Mouse (Mus musculus): ENCODE data around the gene Tlk1.

Tlk1 gene

GRCm38 (mm10) chr2:70764734-70765133 lies 60.8 kb downstream of the Tlk1 start:
- Histone ChIP-seq H3K36me3 (ENCODE audit: insufficient read depth, low read length) (peaks cover 25% of the 10 kb centered on the region), H3K4me3 (replicated peaks; ENCODE audit: low read length) (no peak overlapping the region), H3K4me1 (replicated peaks; ENCODE audit: low read depth, low read length) (no peaks in the 10 kb centered on the region), H3K9me3 (ENCODE audit: low read length) (no peaks in the 10 kb centered on the region), H3K27me3 (ENCODE audit: insufficient read depth, low read length) (no peaks in the 10 kb centered on the region)
- TF ChIP-seq CTCF (conservative IDR thresholded peaks at IDR 0.05; ENCODE audit: low read length) (no peak), NANOG (IDR thresholded peaks at IDR 0.05; ENCODE audit: borderline replicate concordance, low read length) (no peak), POU5F1 (IDR thresholded peaks at IDR 0.05; ENCODE audit: borderline replicate concordance, low read length) (no peak)

GRCm38 (mm10) chr2:70762741-70763140 lies 62.8 kb downstream of the Tlk1 start:
- Histone ChIP-seq H3K27me3 (ENCODE audit: insufficient read depth, low read length) (no peaks in the 10 kb centered on the region), H3K36me3 (ENCODE audit: insufficient read depth, low read length) (peaks cover 18% of the 10 kb centered on the region; the same call in 1 of the 2 replicates), H3K4me3 (replicated peaks; ENCODE audit: low read length) (no peak overlapping the region), H3K9me3 (ENCODE audit: low read length) (no peaks in the 10 kb centered on the region), H3K4me1 (replicated peaks; ENCODE audit: low read depth, low read length) (no peaks in the 10 kb centered on the region)
- TF ChIP-seq NANOG (IDR thresholded peaks at IDR 0.05; ENCODE audit: borderline replicate concordance, low read length) (no peak), POU5F1 (IDR thresholded peaks at IDR 0.05; ENCODE audit: borderline replicate concordance, low read length) (no peak), CTCF (conservative IDR thresholded peaks at IDR 0.05; ENCODE audit: low read length) (no peak)

GRCm38 (mm10) chr2:70752149-70752548 lies 73.4 kb downstream of the Tlk1 start:
- TF ChIP-seq CTCF (conservative IDR thresholded peaks at IDR 0.05; ENCODE audit: low read length) (no peak), POU5F1 (IDR thresholded peaks at IDR 0.05; ENCODE audit: borderline replicate concordance, low read length) (no peak), NANOG (IDR thresholded peaks at IDR 0.05; ENCODE audit: borderline replicate concordance, low read length) (no peak)
- H3K36me3 ChIP-seq (ENCODE audit: insufficient read depth, low read length) = peaks cover 70% of the 10 kb centered on the region
- no peaks in the 10 kb centered on the region for H3K27me3 ChIP-seq (ENCODE audit: insufficient read depth, low read length)
- no peak overlapping the region for H3K4me3 ChIP-seq (replicated peaks; ENCODE audit: low read length)
- H3K4me1 ChIP-seq (replicated peaks; ENCODE audit: low read depth, low read length) = no peaks in the 10 kb centered on the region
- no peaks in the 10 kb centered on the region for H3K9me3 ChIP-seq (ENCODE audit: low read length)

GRCm38 (mm10) chr2:70751655-70752054 lies 73.9 kb downstream of the Tlk1 start:
- H3K36me3 ChIP-seq (ENCODE audit: insufficient read depth, low read length) = peaks cover 73% of the 10 kb centered on the region
- no peak for TF ChIP-seq CTCF (conservative IDR thresholded peaks at IDR 0.05; ENCODE audit: low read length)
- TF ChIP-seq NANOG (IDR thresholded peaks at IDR 0.05; ENCODE audit: borderline replicate concordance, low read length) = no peak
- TF ChIP-seq POU5F1 (IDR thresholded peaks at IDR 0.05; ENCODE audit: borderline replicate concordance, low read length) = no peak
- no peaks in the 10 kb centered on the region for H3K27me3 ChIP-seq (ENCODE audit: insufficient read depth, low read length)
- no peak overlapping the region for H3K4me3 ChIP-seq (replicated peaks; ENCODE audit: low read length)
- no peaks in the 10 kb centered on the region for H3K9me3 ChIP-seq (ENCODE audit: low read length)
- no peaks in the 10 kb centered on the region for H3K4me1 ChIP-seq (replicated peaks; ENCODE audit: low read depth, low read length)

- TF ChIP-seq CTCF (conservative IDR thresholded peaks at IDR 0.05; ENCODE audit: low read length) (no peak), POU5F1 (IDR thresholded peaks at IDR 0.05; ENCODE audit: borderline replicate concordance, low read length) (no peak), NANOG (IDR thresholded peaks at IDR 0.05; ENCODE audit: borderline replicate concordance, low read length) (no peak)
- Histone ChIP-seq H3K36me3 (ENCODE audit: insufficient read depth, low read length) (peaks cover 88% of the 10 kb centered on the region), H3K27me3 (ENCODE audit: insufficient read depth, low read length) (no peaks in the 10 kb centered on the region), H3K4me1 (replicated peaks; ENCODE audit: low read depth, low read length) (peaks cover 5% of the 10 kb centered on the region; the same call in 1 of the 2 replicates), H3K4me3 (replicated peaks; ENCODE audit: low read length) (no peak overlapping the region), H3K9me3 (ENCODE audit: low read length) (no peaks in the 10 kb centered on the region)
These were observed 82.9 kb downstream of the Tlk1 start for GRCm38 (mm10) chr2:70742588-70742987.

GRCm38 (mm10) chr2:70741901-70742300 lies 83.6 kb downstream of the Tlk1 start:
- Histone ChIP-seq H3K27me3 (ENCODE audit: insufficient read depth, low read length) (no peaks in the 10 kb centered on the region), H3K9me3 (ENCODE audit: low read length) (no peaks in the 10 kb centered on the region), H3K4me3 (replicated peaks; ENCODE audit: low read length) (no peak overlapping the region), H3K4me1 (replicated peaks; ENCODE audit: low read depth, low read length) (peaks cover 5% of the 10 kb centered on the region; the same call in 1 of the 2 replicates), H3K36me3 (ENCODE audit: insufficient read depth, low read length) (peaks cover 89% of the 10 kb centered on the region)
- no peak for TF ChIP-seq CTCF (conservative IDR thresholded peaks at IDR 0.05; ENCODE audit: low read length)
- no peak for TF ChIP-seq NANOG (IDR thresholded peaks at IDR 0.05; ENCODE audit: borderline replicate concordance, low read length)
- TF ChIP-seq POU5F1 (IDR thresholded peaks at IDR 0.05; ENCODE audit: borderline replicate concordance, low read length) = no peak

GRCm38 (mm10) chr2:70736008-70736407 lies 89.5 kb downstream of the Tlk1 start:
- Histone ChIP-seq H3K4me1 (replicated peaks; ENCODE audit: low read depth, low read length) (no peaks in the 10 kb centered on the region), H3K9me3 (ENCODE audit: low read length) (no peaks in the 10 kb centered on the region), H3K4me3 (replicated peaks; ENCODE audit: low read length) (no peak overlapping the region), H3K36me3 (ENCODE audit: insufficient read depth, low read length) (peaks cover 91% of the 10 kb centered on the region), H3K27me3 (ENCODE audit: insufficient read depth, low read length) (no peaks in the 10 kb centered on the region)
- TF ChIP-seq CTCF (conservative IDR thresholded peaks at IDR 0.05; ENCODE audit: low read length) (no peak), POU5F1 (IDR thresholded peaks at IDR 0.05; ENCODE audit: borderline replicate concordance, low read length) (no peak), NANOG (IDR thresholded peaks at IDR 0.05; ENCODE audit: borderline replicate concordance, low read length) (no peak)

- TF ChIP-seq NANOG (IDR thresholded peaks at IDR 0.05; ENCODE audit: borderline replicate concordance, low read length) = no peak
- no peak for TF ChIP-seq POU5F1 (IDR thresholded peaks at IDR 0.05; ENCODE audit: borderline replicate concordance, low read length)
- TF ChIP-seq CTCF (conservative IDR thresholded peaks at IDR 0.05; ENCODE audit: low read length) = no peak
- no peaks in the 10 kb centered on the region for H3K4me1 ChIP-seq (replicated peaks; ENCODE audit: low read depth, low read length)
- no peaks in the 10 kb centered on the region for H3K27me3 ChIP-seq (ENCODE audit: insufficient read depth, low read length)
- H3K36me3 ChIP-seq (ENCODE audit: insufficient read depth, low read length) = peaks cover 91% of the 10 kb centered on the region
- no peaks in the 10 kb centered on the region for H3K9me3 ChIP-seq (ENCODE audit: low read length)
- no peak overlapping the region for H3K4me3 ChIP-seq (replicated peaks; ENCODE audit: low read length)
These were observed 90.0 kb downstream of the Tlk1 start for GRCm38 (mm10) chr2:70735534-70735933.

- no peaks in the 10 kb centered on the region for H3K9me3 ChIP-seq (ENCODE audit: low read length)
- H3K27me3 ChIP-seq (ENCODE audit: insufficient read depth, low read length) = no peaks in the 10 kb centered on the region
- peaks cover 85% of the 10 kb centered on the region for H3K36me3 ChIP-seq (ENCODE audit: insufficient read depth, low read length)
- H3K4me3 ChIP-seq (replicated peaks; ENCODE audit: low read length) = no peak overlapping the region
- TF ChIP-seq NANOG (IDR thresholded peaks at IDR 0.05; ENCODE audit: borderline replicate concordance, low read length) = no peak
- no peak for TF ChIP-seq CTCF (conservative IDR thresholded peaks at IDR 0.05; ENCODE audit: low read length)
- no peak for TF ChIP-seq POU5F1 (IDR thresholded peaks at IDR 0.05; ENCODE audit: borderline replicate concordance, low read length)
- no peaks in the 10 kb centered on the region for H3K4me1 ChIP-seq (replicated peaks; ENCODE audit: low read depth, low read length)
These were observed 98.4 kb downstream of the Tlk1 start for GRCm38 (mm10) chr2:70727089-70727488.

Measured in E14TG2a.4 (cell line).